Comparison of ENCODE assay signal across 9 mouse cellular contexts in the genomic region with DNA sequence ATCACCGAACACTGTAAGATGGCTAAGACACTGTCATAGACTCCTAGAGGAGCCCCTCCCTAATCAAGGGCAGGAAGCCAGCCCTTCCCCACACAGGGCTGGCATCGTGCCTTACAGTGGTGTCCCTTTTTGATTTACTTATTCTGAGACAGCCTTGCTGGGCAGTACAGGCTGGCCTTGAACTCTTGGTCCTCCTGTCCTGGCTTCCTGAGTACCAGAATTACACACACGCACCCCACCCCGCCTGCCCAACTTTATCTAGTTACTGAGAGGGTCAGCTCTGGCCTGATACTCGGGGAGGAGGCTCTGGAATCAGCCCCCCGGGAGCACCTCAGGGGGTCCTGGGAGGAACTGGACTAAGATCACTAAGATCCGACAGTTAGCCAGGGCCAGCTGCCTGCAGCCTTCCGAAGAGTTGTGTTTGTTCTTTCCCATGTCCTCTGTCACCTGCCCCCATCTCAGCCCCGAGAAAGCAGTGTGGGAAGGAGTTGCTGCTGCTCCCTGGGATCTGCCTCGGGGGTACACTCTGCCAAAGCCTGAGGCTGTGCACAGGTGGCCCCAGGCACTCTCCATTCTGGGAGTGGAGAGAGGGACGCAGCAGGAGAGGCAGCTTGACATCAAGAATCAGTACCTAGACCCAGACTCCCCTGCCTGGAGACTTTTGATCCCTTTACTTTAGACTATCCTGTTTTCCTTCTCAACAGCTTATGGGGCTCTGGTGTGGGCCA. TPM values are rescaled to one million over a fixed set of nuclear protein-coding genes. Genes with fewer than 3 reads are reported as not detected.
DNase-seq lines count a peak whose midpoint lies in the region; ATAC-seq lines count a peak whose summit lies in the region.
"Had no signal": no experiment of that assay in that cellular context is flagged by ENCODE, and none has a peak within 500 bp of the region (broad histone marks: within the 10 kb centered on the region; RNA-seq: fewer than 3 reads in every experiment).

No protein-coding gene starts in this region.

- DNase-seq in neural tube, embryonic 10.5 days (ENCODE audit: extremely low spot score, low spot score), result no peak
- DNase-seq in limb, embryonic 10.5 days (ENCODE audit: low spot score), result no peak
- DNase-seq in testis, postnatal 14 days (ENCODE audit: low spot score), result peak; percentile 47
- DNase-seq in frontal cortex, postnatal 14 days (ENCODE audit: low spot score in 2 of 2), result no peak
- no peak for DNase-seq in frontal cortex, adult 2 months (ENCODE audit: extremely low spot score in 1 of 2, low spot score in 1 of 2)
- DNase-seq in layer of hippocampus, adult 8-10 months (ENCODE audit: low spot score in 2 of 2), result no peak

- H3K9ac ChIP-seq in neural tube, embryonic 13.5 days, result peak overlapping the region; percentile 38; the same call in 1 of the 2 replicates
- no peak overlapping the region for H3K9ac ChIP-seq in heart, embryonic 15.5 days
- H3K9ac ChIP-seq: hindbrain, embryonic 15.5 days had no signal

- H3K4me3 ChIP-seq in neural tube, embryonic 13.5 days, result no peak overlapping the region
- H3K4me3 ChIP-seq in heart, embryonic 15.5 days, result no peak overlapping the region
- H3K4me3 ChIP-seq in limb, embryonic 10.5 days, result no peak overlapping the region
- H3K4me3 ChIP-seq: hindbrain, embryonic 15.5 days had no signal

- peak overlapping the region; percentile 71 for H3K27ac ChIP-seq in neural tube, embryonic 13.5 days (replicated peaks)
- H3K27ac ChIP-seq in heart, embryonic 15.5 days, result peak overlapping the region; percentile 71
- H3K27ac ChIP-seq in limb, embryonic 10.5 days, result peak overlapping the region; percentile 87

- H3K4me1 ChIP-seq in neural tube, embryonic 13.5 days (replicated peaks), result peaks cover 34% of the 10 kb centered on the region
- H3K4me1 ChIP-seq in heart, embryonic 15.5 days (replicated peaks), result peaks cover 43% of the 10 kb centered on the region
- H3K4me1 ChIP-seq in limb, embryonic 10.5 days, result peaks cover 43% of the 10 kb centered on the region

- H3K4me2 ChIP-seq in neural tube, embryonic 13.5 days, result no peak overlapping the region
- no peak overlapping the region for H3K4me2 ChIP-seq in heart, embryonic 15.5 days

- peak; percentile 37; the same call in 1 of the 2 replicates for ATAC-seq in neural tube, embryonic 13.5 days (ENCODE audit: low read depth)
- ATAC-seq in heart, embryonic 15.5 days (replicated peaks; ENCODE audit: insufficient number of reproducible peaks, insufficient read depth, low FRiP score, low read depth), result no peak; the same call in 1 of the 2 replicates

- 51% methylated on average over 11 of the region's 11 CpGs for WGBS in neural tube, embryonic 13.5 days
- WGBS in heart, embryonic 15.5 days, result 43% methylated on average over 11 of the region's 11 CpGs
- 59% methylated on average over 11 of the region's 11 CpGs for WGBS in limb, embryonic 10.5 days

- no peaks in the 10 kb centered on the region for H3K9me3 ChIP-seq in neural tube, embryonic 13.5 days
- no peaks in the 10 kb centered on the region for H3K9me3 ChIP-seq in heart, embryonic 15.5 days (replicated peaks)
- no peaks in the 10 kb centered on the region for H3K9me3 ChIP-seq in limb, embryonic 10.5 days (replicated peaks)
- H3K9me3 ChIP-seq: hindbrain, embryonic 15.5 days had no signal

- H3K36me3 ChIP-seq in neural tube, embryonic 13.5 days, result no peaks in the 10 kb centered on the region
- H3K36me3 ChIP-seq in heart, embryonic 15.5 days, result no peaks in the 10 kb centered on the region
- H3K36me3 ChIP-seq in limb, embryonic 10.5 days, result no peaks in the 10 kb centered on the region
- H3K36me3 ChIP-seq: hindbrain, embryonic 15.5 days had no signal

- no peaks in the 10 kb centered on the region for H3K27me3 ChIP-seq in neural tube, embryonic 13.5 days
- no peaks in the 10 kb centered on the region for H3K27me3 ChIP-seq in heart, embryonic 15.5 days
- no peaks in the 10 kb centered on the region for H3K27me3 ChIP-seq in limb, embryonic 10.5 days (ENCODE audit: low read depth, poor library complexity, severe bottlenecking)
- H3K27me3 ChIP-seq: hindbrain, embryonic 15.5 days had no signal

RNA-seq across cellular contexts. Expression of a gene that starts 18.3 kb away (rescaled TPM):
- polyA plus RNA-seq in neural tube, embryonic 13.5 days (2015; fragmentation: Nextera tagmentation; extraction: Ambion mirVana), result 3.0 and 3.3 TPM in 2 replicates
- 0.63 and 1.9 TPM in 2 replicates for polyA plus RNA-seq in heart, embryonic 15.5 days (2015; fragmentation: Nextera tagmentation; extraction: Ambion mirVana)
- 1.1 and 1.3 TPM in 2 replicates for polyA plus RNA-seq in limb, embryonic 10.5 days (2016; fragmentation: Nextera tagmentation; extraction: Ambion mirVana)
- polyA plus RNA-seq in frontal cortex, adult 2 months (2012; rRNA removed), result 58.6 TPM in 2 replicates
- total RNA-seq in layer of hippocampus, adult 8-10 months (2022), result 10 to 100 TPM; 46.0 to 62.9 (median 52.2) TPM

Comparison
In these comparisons a context has a peak if more than half of its experiments do, and no peak if none do; other contexts are left out.
1. RNA of a gene that starts 18.3 kb away (polyA plus RNA-seq): 58.6 TPM in frontal cortex, adult 2 months; 3.0 to 3.3 TPM in neural tube, embryonic 13.5 days, 1.1 to 1.3 TPM in limb, embryonic 10.5 days and 0.63 to 1.9 TPM in heart, embryonic 15.5 days; every median in the first group is over 10 times any median in the second.
2. Peak in every context shown above with its lines, with median percentiles within 50 percentile points of each other: H3K27ac ChIP-seq.